8 mouse cellular contexts compared by ENCODE assay signal in genomic region chr1:136212803-136213202, GRCm38 (mm10). TPM values are rescaled to one million over a fixed set of nuclear protein-coding genes. Genes with fewer than 3 reads are reported as not detected.
DNase-seq lines count a peak whose midpoint lies in the region; ATAC-seq and TF ChIP-seq lines count a peak whose summit lies in the region.

Gene Mroh3 (minus strand): TSS chr1:136212828.

- H3K27me3 ChIP-seq in E14TG2a.4 (ENCODE audit: insufficient read depth, low read length): peaks cover 9% of the 10 kb centered on the region
- H3K27me3 ChIP-seq in intestine, embryonic 14.5 days (replicated peaks; ENCODE audit: control insufficient read depth, insufficient read depth, low read length): no peaks in the 10 kb centered on the region
- no peaks in the 10 kb centered on the region for H3K27me3 ChIP-seq in midbrain, embryonic 14.5 days (ENCODE audit: control insufficient read depth, insufficient read depth, low read length)

- peak; percentile 51 for TF ChIP-seq CTCF in E14TG2a.4 (conservative IDR thresholded peaks at IDR 0.05; ENCODE audit: low read length)

- no peak within 1 kb of the TSS for H3K4me3 ChIP-seq in E14TG2a.4 (replicated peaks; ENCODE audit: low read length)
- H3K4me3 ChIP-seq in intestine, embryonic 14.5 days (ENCODE audit: low read depth, low read length): no peak within 1 kb of the TSS
- no peak within 1 kb of the TSS for H3K4me3 ChIP-seq in midbrain, embryonic 14.5 days (replicated peaks; ENCODE audit: low read depth, low read length)

- WGBS in intestine, embryonic 14.5 days: 47% methylated on average over 3 of the region's 3 CpGs
- 45% methylated on average over 3 of the region's 3 CpGs for WGBS in midbrain, embryonic 14.5 days

- no peaks in the 10 kb centered on the region for H3K9me3 ChIP-seq in E14TG2a.4 (ENCODE audit: low read length)
- H3K9me3 ChIP-seq in intestine, embryonic 14.5 days (ENCODE audit: control insufficient read depth, low read length): no peaks in the 10 kb centered on the region
- H3K9me3 ChIP-seq in midbrain, embryonic 14.5 days (ENCODE audit: control insufficient read depth, low read length): no peaks in the 10 kb centered on the region

- peaks cover 18% of the 10 kb centered on the region for H3K4me1 ChIP-seq in E14TG2a.4 (replicated peaks; ENCODE audit: low read depth, low read length)
- H3K4me1 ChIP-seq in intestine, embryonic 14.5 days (replicated peaks; ENCODE audit: control insufficient read depth, insufficient read depth, low read length): no peaks in the 10 kb centered on the region
- H3K4me1 ChIP-seq in midbrain, embryonic 14.5 days (ENCODE audit: control insufficient read depth, insufficient read depth, low read length): no peaks in the 10 kb centered on the region

- peak; percentile 25 to 45 for DNase-seq in heart, postnatal 14 days
- no peak for DNase-seq in heart, adult 9 months (ENCODE audit: low spot score in 2 of 2)
- peak; percentile 54 for DNase-seq in embryo, embryonic 9.5 days (ENCODE audit: extremely low spot score)
- DNase-seq in intestine, embryonic 14.5 days (ENCODE audit: low spot score): no peak
- peak; percentile 68 for DNase-seq in midbrain, embryonic 14.5 days
- DNase-seq in adrenal gland, postnatal 4 days (ENCODE audit: low spot score in 2 of 2): no peak
- DNase-seq in gastrocnemius, postnatal 4 days (ENCODE audit: low spot score in 2 of 2): no peak

- H3K36me3 ChIP-seq in E14TG2a.4 (ENCODE audit: insufficient read depth, low read length): peaks cover 39% of the 10 kb centered on the region
- H3K36me3 ChIP-seq in intestine, embryonic 14.5 days (ENCODE audit: control insufficient read depth, insufficient read depth, low read length): peaks cover 47% of the 10 kb centered on the region
- H3K36me3 ChIP-seq in midbrain, embryonic 14.5 days (ENCODE audit: control insufficient read depth, insufficient read depth, low read length): peaks cover 12% of the 10 kb centered on the region; the same call in 1 of the 2 replicates

- H3K9ac ChIP-seq in intestine, embryonic 14.5 days (ENCODE audit: low read length): no peak within 1 kb of the TSS
- no peak within 1 kb of the TSS for H3K9ac ChIP-seq in midbrain, embryonic 14.5 days (replicated peaks; ENCODE audit: low read length)

- H3K4me2 ChIP-seq in intestine, embryonic 14.5 days (ENCODE audit: low read length): no peak within 1 kb of the TSS
- no peak within 1 kb of the TSS for H3K4me2 ChIP-seq in midbrain, embryonic 14.5 days (ENCODE audit: low read length)

- intact Hi-C loops in heart, postnatal 14 days (cut with DNase I): loop anchor here (2.0 to 5.0 kb wide), 2 partner anchors 42 to 151 kb away; no protein-coding TSS in a partner anchor

- no peak within 1 kb of the TSS for H3K27ac ChIP-seq in intestine, embryonic 14.5 days (ENCODE audit: low read depth)
- H3K27ac ChIP-seq in midbrain, embryonic 14.5 days (replicated peaks; ENCODE audit: low read depth, low read length): no peak within 1 kb of the TSS

- peak; percentile 29; the same call in 1 of the 2 replicates for ATAC-seq in intestine, embryonic 14.5 days (replicated peaks; ENCODE audit: low FRiP score, low TSS enrichment, low read depth)
- no peak; the same call in 1 of the 2 replicates for ATAC-seq in midbrain, embryonic 14.5 days (ENCODE audit: low FRiP score, low TSS enrichment)

RNA-seq across cellular contexts. Expression of gene Mroh3, which starts in this region (rescaled TPM):
- not detected for total RNA-seq in heart, postnatal 14 days (2021)
- polyA plus RNA-seq in intestine, embryonic 14.5 days (2014; fragmentation: Nextera tagmentation; extraction: Ambion mirVana): 0.91 and 1.1 TPM in 2 replicates
- polyA plus RNA-seq in midbrain, embryonic 14.5 days (2014; fragmentation: Nextera tagmentation; extraction: Ambion mirVana): 0.34 and 0.59 TPM in 2 replicates
- not detected for total RNA-seq in adrenal gland, postnatal 4 days (2021)
- total RNA-seq in gastrocnemius, postnatal 4 days (2021): not detected

Comparison
In these comparisons a context has a peak if more than half of its experiments do, and no peak if none do; other contexts are left out.
1. Peak in DNase-seq in heart, postnatal 14 days; RNA of the gene not detected or under 1 TPM.
2. Peak in DNase-seq in midbrain, embryonic 14.5 days; RNA of the gene not detected or under 1 TPM.